Mouse (Mus musculus): ENCODE data around the gene Zfp182. TPM values are rescaled to one million over a fixed set of nuclear protein-coding genes. Genes with fewer than 3 reads are reported as not detected.
A peak's percentile ranks its signal among the peaks of the same experiment; 100 is the strongest.

The Zfp182 gene
- polyA plus RNA-seq (2012; rRNA removed) = 7.4 and 7.9 TPM in 2 replicates

DNA sequence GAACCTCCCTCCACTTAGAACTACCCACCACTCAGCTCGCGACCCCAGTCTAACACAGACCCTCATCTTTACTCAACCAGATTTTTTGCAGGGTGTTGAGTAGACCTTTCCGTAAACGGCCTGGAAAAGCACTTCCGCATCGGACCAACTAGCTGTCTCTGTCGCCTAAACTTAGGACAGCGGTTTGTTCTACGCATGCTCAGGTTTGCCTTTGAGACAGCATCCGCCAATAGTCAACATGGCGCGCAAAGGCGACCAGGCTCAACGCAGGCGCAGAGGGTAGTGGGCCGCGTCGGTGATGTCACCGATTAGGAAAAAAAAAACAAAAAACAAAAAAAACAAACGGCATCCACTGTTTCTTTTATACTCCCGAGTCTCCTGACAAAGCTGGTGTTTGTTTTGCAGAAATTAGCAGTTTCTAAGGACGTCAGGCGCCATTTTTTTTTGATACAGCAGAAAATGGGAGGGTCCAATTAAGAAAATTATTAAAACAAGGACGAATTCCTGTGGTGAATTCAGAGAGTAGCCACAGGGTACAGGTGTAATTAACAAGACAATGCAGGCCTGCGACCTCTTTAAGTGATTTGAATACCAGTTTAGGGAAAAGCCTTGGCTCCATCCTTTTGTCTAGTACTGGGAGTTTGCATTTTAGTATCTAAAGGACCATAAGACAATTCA lies at the start of gene Zfp182:
Gene Zfp182, minus strand, starts transcription at position 451 of the 678 bp plus-strand sequence.
- no peak for TF ChIP-seq POLR2A (IDR thresholded peaks at IDR 0.05; ENCODE audit: borderline replicate concordance, extremely low read depth, insufficient read depth, insufficient read length, poor library complexity, severe bottlenecking)

DNA sequence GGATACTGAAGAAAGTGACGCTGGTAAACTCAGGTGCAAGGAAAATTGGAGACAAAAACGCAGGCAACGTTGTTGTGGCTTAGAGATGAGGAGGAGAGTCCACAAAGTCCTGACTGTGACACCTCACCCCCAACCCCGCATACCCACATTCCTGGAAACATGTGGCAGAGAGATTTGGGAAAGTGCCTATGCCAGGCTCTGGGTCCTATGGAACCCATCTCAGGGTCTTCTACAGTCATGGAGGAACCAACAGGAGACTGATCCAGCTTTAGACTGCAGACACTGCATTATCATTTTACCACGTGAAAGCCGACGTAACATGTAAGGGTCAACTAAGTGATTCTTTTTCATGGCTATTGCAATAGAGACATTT lies 27.7 kb upstream of the Zfp182 start:
- DNase-seq (ENCODE audit: low read depth) = no peak
- no peak for TF ChIP-seq POLR2A (IDR thresholded peaks at IDR 0.05; ENCODE audit: borderline replicate concordance, extremely low read depth, insufficient read depth, insufficient read length, poor library complexity, severe bottlenecking)
- no peak for TF ChIP-seq CTCF (IDR thresholded peaks at IDR 0.05; ENCODE audit: borderline replicate concordance, extremely low read depth, insufficient read depth, insufficient read length)

More for the DNA sequence above, at the start of gene Zfp182:
- DNase-seq (ENCODE audit: low read depth) = peak; percentile 94

GRCm38 (mm10) chrX:21088983-21089866 lies 27.1 kb upstream of the Zfp182 start, which contains the start of gene Zfp300:
TSS of gene Zfp300 (minus strand) at chrX:21089527.
- TF ChIP-seq CTCF (IDR thresholded peaks at IDR 0.05; ENCODE audit: borderline replicate concordance, extremely low read depth, insufficient read depth, insufficient read length) = no peak
- TF ChIP-seq POLR2A (IDR thresholded peaks at IDR 0.05; ENCODE audit: borderline replicate concordance, extremely low read depth, insufficient read depth, insufficient read length, poor library complexity, severe bottlenecking) = no peak
- peak; percentile 91 for DNase-seq (ENCODE audit: low read depth)

- no peak for DNase-seq (ENCODE audit: low read depth)
- TF ChIP-seq CTCF (IDR thresholded peaks at IDR 0.05; ENCODE audit: borderline replicate concordance, extremely low read depth, insufficient read depth, insufficient read length) (no peak), POLR2A (IDR thresholded peaks at IDR 0.05; ENCODE audit: borderline replicate concordance, extremely low read depth, insufficient read depth, insufficient read length, poor library complexity, severe bottlenecking) (no peak)
Measured at GRCm38 (mm10) chrX:21088645-21088982, 26.5 kb upstream of the Zfp182 start.

DNA sequence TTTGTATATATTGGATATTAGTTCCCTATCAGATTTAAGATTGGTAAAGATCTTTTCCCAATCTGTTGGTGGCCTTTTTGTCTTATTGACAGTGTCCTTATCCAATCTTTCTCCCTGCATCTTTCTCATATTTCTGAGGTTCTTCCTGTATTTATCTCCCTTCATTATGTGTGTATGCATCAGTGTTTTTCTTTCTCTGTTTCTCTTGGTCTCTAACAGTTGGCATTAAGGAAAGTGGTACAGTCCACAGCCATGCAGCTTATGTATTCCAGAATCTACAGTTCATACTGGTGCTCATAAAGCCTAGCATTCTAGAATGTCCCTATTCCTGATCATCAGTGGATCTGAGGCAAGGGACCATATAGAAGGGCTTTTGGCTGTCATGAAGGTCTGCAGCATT lies 6.0 kb upstream of the Zfp182 start, which contains the start of gene Spaca5:
Gene Spaca5, plus strand, starts transcription at position 301 of the 400 bp plus-strand sequence.
- no peak for TF ChIP-seq CTCF (IDR thresholded peaks at IDR 0.05; ENCODE audit: borderline replicate concordance, extremely low read depth, insufficient read depth, insufficient read length)
- TF ChIP-seq POLR2A (IDR thresholded peaks at IDR 0.05; ENCODE audit: borderline replicate concordance, extremely low read depth, insufficient read depth, insufficient read length, poor library complexity, severe bottlenecking) = no peak
- DNase-seq (ENCODE audit: low read depth) = no peak

GRCm38 (mm10) chrX:21062544-21062890 lies 401 bp upstream of the Zfp182 start:
- TF ChIP-seq POLR2A (IDR thresholded peaks at IDR 0.05; ENCODE audit: borderline replicate concordance, extremely low read depth, insufficient read depth, insufficient read length, poor library complexity, severe bottlenecking) (no peak), CTCF (IDR thresholded peaks at IDR 0.05; ENCODE audit: borderline replicate concordance, extremely low read depth, insufficient read depth, insufficient read length) (no peak)
- DNase-seq (ENCODE audit: low read depth) = no peak

GRCm38 (mm10) chrX:21061460-21061859 lies 656 bp downstream of the Zfp182 start:
- no peak for DNase-seq (ENCODE audit: low read depth)
- TF ChIP-seq CTCF (IDR thresholded peaks at IDR 0.05; ENCODE audit: borderline replicate concordance, extremely low read depth, insufficient read depth, insufficient read length) (no peak), POLR2A (IDR thresholded peaks at IDR 0.05; ENCODE audit: borderline replicate concordance, extremely low read depth, insufficient read depth, insufficient read length, poor library complexity, severe bottlenecking) (no peak)

- DNase-seq (ENCODE audit: low read depth) = no peak
Measured at GRCm38 (mm10) chrX:20980901-20981300, 81.2 kb downstream of the Zfp182 start.

More at GRCm38 (mm10) chrX:20980901-20981300, 81.2 kb downstream of the Zfp182 start:
- TF ChIP-seq POLR2A (IDR thresholded peaks at IDR 0.05; ENCODE audit: borderline replicate concordance, extremely low read depth, insufficient read depth, insufficient read length, poor library complexity, severe bottlenecking) (no peak), CTCF (IDR thresholded peaks at IDR 0.05; ENCODE audit: borderline replicate concordance, extremely low read depth, insufficient read depth, insufficient read length) (no peak)

Other genes with a start within 250 kb of the Zfp182 start
- gene Timp1, start 192.2 kb downstream of the Zfp182 start, polyA plus RNA-seq (2012; rRNA removed) = 3.9 and 5.9 TPM in 2 replicates
- 28.2 and 68.1 TPM in 2 replicates for gene Syn1, start 141.3 kb downstream of the Zfp182 start, polyA plus RNA-seq (2012; rRNA removed)
- 25.4 and 33.6 TPM in 2 replicates for gene Cfp, start 130.8 kb downstream of the Zfp182 start, polyA plus RNA-seq (2012; rRNA removed)
- gene Elk1, start 111.7 kb downstream of the Zfp182 start, polyA plus RNA-seq (2012; rRNA removed) = 36.4 and 40.7 TPM in 2 replicates
- gene Uxt, start 100.3 kb downstream of the Zfp182 start, polyA plus RNA-seq (2012; rRNA removed) = 17.2 and 26.1 TPM in 2 replicates
- not detected in 2 replicates for gene Spaca5, start 6.1 kb upstream of the Zfp182 start, polyA plus RNA-seq (2012; rRNA removed)
- gene Zfp300, start 27.2 kb upstream of the Zfp182 start, polyA plus RNA-seq (2012; rRNA removed) = 1.6 and 2.3 TPM in 2 replicates
- gene Ssxa1, start 53.5 kb upstream of the Zfp182 start, polyA plus RNA-seq (2012; rRNA removed) = not detected in 2 replicates
- not detected in 2 replicates for gene Gm21876, start 113.3 kb upstream of the Zfp182 start, polyA plus RNA-seq (2012; rRNA removed)

All from brain, embryonic 14.5 days (tissue).